Mouse (Mus musculus): ENCODE results near the gene Usp12. TPM values are rescaled to one million over a fixed set of nuclear protein-coding genes. Genes with fewer than 3 reads are reported as not detected.

Usp12 gene
- polyA plus RNA-seq, 1 experiment from 2014 or later = 14.5 TPM

DNA sequence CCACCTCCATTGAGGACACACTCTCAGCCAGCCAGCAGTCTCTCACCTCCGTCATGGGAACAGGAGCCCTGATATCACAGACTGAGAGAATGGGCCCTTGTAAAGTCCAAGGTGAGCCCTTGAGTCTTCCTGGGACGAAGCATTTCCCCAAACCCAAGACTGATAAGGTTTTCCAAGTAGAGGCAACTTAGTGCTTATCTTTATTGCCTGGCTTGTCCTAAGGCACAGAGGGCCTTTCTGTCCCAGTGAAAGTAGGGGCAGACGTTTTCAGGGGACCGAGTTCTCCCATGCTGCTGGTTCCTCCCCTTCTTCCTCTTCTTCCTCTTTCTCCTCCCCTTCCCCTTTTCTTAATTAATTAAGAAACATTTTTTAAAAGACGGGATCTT lies 101.8 kb downstream of the Usp12 start:
- ATAC-seq = no peak; the same call in 1 of the 2 replicates
- no peak overlapping the region for H3K4me2 ChIP-seq (replicated peaks; ENCODE audit: low read depth, low read length)
- no peak for TF ChIP-seq CTCF (IDR thresholded peaks at IDR 0.05)

DNA sequence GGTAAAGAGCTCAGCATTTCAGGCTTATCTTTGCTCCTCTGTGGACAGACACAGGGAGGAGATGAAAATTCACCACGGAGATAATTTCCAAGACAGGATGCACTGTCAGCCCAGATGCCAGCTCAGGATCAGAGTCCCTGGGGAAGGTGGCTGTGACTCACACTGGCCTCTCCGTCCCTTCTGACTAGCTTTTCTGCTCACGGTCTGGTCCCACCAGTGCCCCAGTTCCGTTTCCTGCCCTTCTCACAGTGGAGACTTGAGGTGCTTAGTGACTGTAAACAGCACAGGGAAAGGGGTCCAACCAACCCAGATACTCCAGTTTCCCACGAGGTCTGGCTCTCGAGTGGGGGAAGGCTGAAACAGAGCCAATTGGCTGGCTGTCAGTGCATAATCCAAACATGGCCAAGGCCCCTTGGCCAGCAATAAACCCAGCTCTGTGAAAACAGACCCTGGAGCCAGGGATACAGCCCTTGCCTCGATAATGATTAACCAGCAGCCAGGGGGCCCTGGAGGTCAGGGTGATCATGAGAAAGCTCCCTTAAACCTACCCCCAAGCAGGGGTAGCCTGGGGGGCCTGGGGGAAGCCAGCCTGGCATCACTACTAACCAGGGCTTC lies 102.3 kb downstream of the Usp12 start:
- H3K4me3 ChIP-seq (ENCODE audit: low read depth, low read length) = no peak overlapping the region
- peaks cover 12% of the 10 kb centered on the region; the same call in 1 of the 2 replicates for H3K4me1 ChIP-seq (ENCODE audit: insufficient read depth, low read depth, low read length)
- H3K27ac ChIP-seq (ENCODE audit: low read length) = peak overlapping the region; percentile 59; the same call in 1 of the 2 replicates
- TF ChIP-seq CTCF (IDR thresholded peaks at IDR 0.05) (0 out of 2 replicates have a peak, but pooled peaks have one; percentile 1), EP300 (IDR thresholded peaks at IDR 0.05) (no peak)
- DNase-seq (ENCODE audit: low spot score) = peak; percentile 69
- H3K36me3 ChIP-seq (ENCODE audit: insufficient read depth, low read length) = no peaks in the 10 kb centered on the region
- no peaks in the 10 kb centered on the region for H3K27me3 ChIP-seq (replicated peaks; ENCODE audit: insufficient read depth, low read length)
- H3K9me3 ChIP-seq (ENCODE audit: low read length) = no peaks in the 10 kb centered on the region
- H3K4me2 ChIP-seq (replicated peaks; ENCODE audit: low read depth, low read length) = no peak overlapping the region
- no peak overlapping the region for H3K9ac ChIP-seq (replicated peaks; ENCODE audit: low read depth)
- ATAC-seq = peak; percentile 82
- WGBS = 7% methylated on average over 7 of the region's 7 CpGs

More for the DNA sequence above, 101.8 kb downstream of the Usp12 start:
- Histone ChIP-seq H3K4me1 (ENCODE audit: insufficient read depth, low read depth, low read length) (peaks cover 12% of the 10 kb centered on the region; the same call in 1 of the 2 replicates), H3K9me3 (ENCODE audit: low read length) (no peaks in the 10 kb centered on the region), H3K36me3 (ENCODE audit: insufficient read depth, low read length) (no peaks in the 10 kb centered on the region), H3K4me3 (ENCODE audit: low read depth, low read length) (no peak overlapping the region), H3K27me3 (replicated peaks; ENCODE audit: insufficient read depth, low read length) (no peaks in the 10 kb centered on the region), H3K9ac (replicated peaks; ENCODE audit: low read depth) (no peak overlapping the region), H3K27ac (ENCODE audit: low read length) (peak overlapping the region; percentile 59; the same call in 1 of the 2 replicates)
- DNase-seq (ENCODE audit: low spot score) = no peak
- 45% methylated on average over 5 of the region's 5 CpGs for WGBS

DNA sequence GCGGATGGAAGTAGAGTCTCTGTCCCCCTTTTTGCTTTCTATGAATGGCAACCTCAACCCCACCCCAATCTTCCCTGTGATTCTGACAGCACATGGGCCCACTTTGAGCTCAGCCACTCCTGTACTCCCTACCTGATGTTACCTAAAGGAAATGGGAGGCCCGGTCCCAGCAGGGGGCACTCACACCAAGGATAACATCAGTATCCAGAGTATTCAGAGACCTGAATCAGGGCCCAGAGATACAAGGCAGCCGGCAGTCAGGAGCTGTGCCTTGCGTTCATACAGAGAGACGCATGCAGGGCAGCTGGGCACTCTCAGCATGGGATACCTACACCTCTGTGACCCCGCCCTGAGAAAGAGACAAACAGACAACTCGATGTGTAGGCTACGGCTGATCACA lies 103.1 kb downstream of the Usp12 start:
- DNase-seq (ENCODE audit: low spot score) (no peak), ATAC-seq (no peak)
- no peak for TF ChIP-seq EP300 (IDR thresholded peaks at IDR 0.05)
- TF ChIP-seq CTCF (IDR thresholded peaks at IDR 0.05) = peak; percentile 55
- no peaks in the 10 kb centered on the region for H3K27me3 ChIP-seq (replicated peaks; ENCODE audit: insufficient read depth, low read length)
- H3K4me1 ChIP-seq (ENCODE audit: insufficient read depth, low read depth, low read length) = peaks cover 12% of the 10 kb centered on the region; the same call in 1 of the 2 replicates
- no peak overlapping the region for H3K4me2 ChIP-seq (replicated peaks; ENCODE audit: low read depth, low read length)
- no peak overlapping the region for H3K4me3 ChIP-seq (ENCODE audit: low read depth, low read length)
- H3K9ac ChIP-seq (replicated peaks; ENCODE audit: low read depth) = no peak overlapping the region
- H3K9me3 ChIP-seq (ENCODE audit: low read length) = no peaks in the 10 kb centered on the region
- no peaks in the 10 kb centered on the region for H3K36me3 ChIP-seq (ENCODE audit: insufficient read depth, low read length)
- WGBS = 55% methylated on average over 8 of the region's 8 CpGs
- no peak overlapping the region for H3K27ac ChIP-seq (ENCODE audit: low read length)

DNA sequence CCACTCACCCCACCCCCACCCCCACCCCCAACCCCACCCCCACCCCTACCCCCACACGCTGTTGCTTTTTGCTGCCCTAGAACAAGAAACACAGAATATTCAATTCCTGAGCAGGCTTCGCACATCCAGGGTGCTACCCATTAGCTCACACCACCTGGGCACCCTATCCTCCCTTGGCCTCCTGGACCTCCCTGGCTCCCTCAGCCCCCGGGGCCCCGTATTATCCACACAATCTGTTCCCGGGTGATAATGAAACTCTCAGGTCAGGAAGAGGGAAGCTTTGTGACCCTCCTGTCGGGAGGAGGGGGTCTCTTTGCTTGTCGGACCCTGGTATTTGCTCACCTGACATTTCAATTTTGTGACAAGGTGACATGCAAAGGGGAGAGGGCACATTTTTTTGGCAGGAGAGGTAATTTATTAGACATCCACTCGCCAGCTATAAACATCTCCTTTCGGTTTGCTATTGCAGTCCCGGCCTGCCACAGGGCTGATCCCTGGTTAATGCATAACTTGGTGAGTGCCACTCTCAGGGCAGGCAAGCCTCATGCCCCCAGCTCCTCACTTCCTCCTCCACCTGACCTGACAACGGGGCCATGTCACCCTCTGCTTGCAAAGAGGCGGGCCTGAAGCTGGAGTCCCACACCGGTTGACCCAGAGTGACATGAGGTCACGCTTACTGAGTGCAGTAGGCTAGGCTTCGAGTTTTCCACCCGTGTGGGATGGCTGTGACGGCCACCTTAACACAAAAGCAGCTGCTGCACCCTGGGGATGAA lies 107.1 kb downstream of the Usp12 start:
- H3K9ac ChIP-seq (replicated peaks; ENCODE audit: low read depth) = no peak overlapping the region
- H3K27me3 ChIP-seq (replicated peaks; ENCODE audit: insufficient read depth, low read length) = no peaks in the 10 kb centered on the region
- WGBS = 19% methylated on average over 17 of the region's 17 CpGs
- peaks cover 10% of the 10 kb centered on the region; the same call in 1 of the 2 replicates for H3K4me1 ChIP-seq (ENCODE audit: insufficient read depth, low read depth, low read length)
- no peaks in the 10 kb centered on the region for H3K9me3 ChIP-seq (ENCODE audit: low read length)
- H3K27ac ChIP-seq (ENCODE audit: low read length) = peak overlapping the region; percentile 69
- peak overlapping the region; percentile 43 for H3K4me2 ChIP-seq (replicated peaks; ENCODE audit: low read depth, low read length)
- DNase-seq (ENCODE audit: low spot score) (peak; percentile 88), ATAC-seq (peak; percentile 90)
- H3K4me3 ChIP-seq (ENCODE audit: low read depth, low read length) = no peak overlapping the region; the same call in 1 of the 2 replicates
- TF ChIP-seq CTCF (IDR thresholded peaks at IDR 0.05) (no peak), EP300 (IDR thresholded peaks at IDR 0.05) (no peak)
- H3K36me3 ChIP-seq (ENCODE audit: insufficient read depth, low read length) = no peaks in the 10 kb centered on the region

DNA sequence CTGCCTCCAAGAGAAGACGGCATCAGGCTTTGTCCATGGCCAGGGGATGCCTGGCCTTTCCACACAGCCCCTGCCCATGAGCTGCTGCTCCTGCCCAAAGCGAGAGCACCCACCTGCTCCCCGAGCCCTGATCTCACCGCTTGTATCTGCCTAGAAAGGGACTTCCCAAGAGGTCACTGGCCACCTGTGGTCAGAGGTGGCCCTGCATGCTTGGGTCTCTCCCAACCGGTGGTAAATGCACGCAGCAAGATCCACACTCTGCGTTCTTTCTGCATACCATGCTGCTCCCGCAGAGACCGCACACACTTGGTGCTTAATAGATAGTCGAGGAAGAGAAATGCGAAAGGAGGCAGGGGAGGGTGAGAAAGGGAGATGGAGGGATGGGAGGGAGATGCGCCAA lies 107.9 kb downstream of the Usp12 start:
- Histone ChIP-seq H3K27me3 (replicated peaks; ENCODE audit: insufficient read depth, low read length) (no peaks in the 10 kb centered on the region), H3K4me1 (ENCODE audit: insufficient read depth, low read depth, low read length) (0 out of 2 replicates have a peak, but pooled peaks cover 3% of the 10 kb centered on the region), H3K4me2 (replicated peaks; ENCODE audit: low read depth, low read length) (no peak overlapping the region), H3K27ac (ENCODE audit: low read length) (no peak overlapping the region), H3K9ac (replicated peaks; ENCODE audit: low read depth) (no peak overlapping the region), H3K4me3 (ENCODE audit: low read depth, low read length) (no peak overlapping the region), H3K36me3 (ENCODE audit: insufficient read depth, low read length) (no peaks in the 10 kb centered on the region), H3K9me3 (ENCODE audit: low read length) (no peaks in the 10 kb centered on the region)
- ATAC-seq (no peak), DNase-seq (ENCODE audit: low spot score) (no peak)
- peak; percentile 18; the same call in 1 of the 2 replicates for TF ChIP-seq CTCF (IDR thresholded peaks at IDR 0.05)
- no peak for TF ChIP-seq EP300 (IDR thresholded peaks at IDR 0.05)
- 57% methylated on average over 12 of the region's 12 CpGs for WGBS

Other genes starting within 250 kb of the Usp12 start
- gene Gm3415, start 238.9 kb downstream of the Usp12 start, polyA plus RNA-seq (2015; fragmentation: Nextera tagmentation; extraction: Ambion mirVana) = not detected in 2 replicates
- not detected in 2 replicates for gene Gpr12, start 209.8 kb downstream of the Usp12 start, polyA plus RNA-seq (2015; fragmentation: Nextera tagmentation; extraction: Ambion mirVana)
- 474 and 489 TPM in 2 replicates for gene Rpl21, start 37.9 kb upstream of the Usp12 start, polyA plus RNA-seq (2015; fragmentation: Nextera tagmentation; extraction: Ambion mirVana)
- 101 and 138 TPM in 2 replicates for gene Rasl11a, start 50.1 kb upstream of the Usp12 start, polyA plus RNA-seq (2015; fragmentation: Nextera tagmentation; extraction: Ambion mirVana)
- gene Gtf3a, start 153.7 kb upstream of the Usp12 start, polyA plus RNA-seq (2015; fragmentation: Nextera tagmentation; extraction: Ambion mirVana) = 60.3 and 63.8 TPM in 2 replicates
- gene Mtif3, start 168.8 kb upstream of the Usp12 start, polyA plus RNA-seq (2015; fragmentation: Nextera tagmentation; extraction: Ambion mirVana) = 18.5 and 19.2 TPM in 2 replicates

All from lung, postnatal 0 days (tissue).